Mouse (Mus musculus) effector memory CD4-positive, alpha-beta T cell, adult 7 months (primary cell): Measurements from ENCODE around the gene Olfr1366. TPM values are rescaled to one million over a fixed set of nuclear protein-coding genes. Genes with fewer than 3 reads are reported as not detected.

Experiments
- polyA plus RNA-seq: library from polyadenylated mRNA; unstranded; fragments of 100-300 nt; shearing (Covaris generic); gene quantifications from one replicate; pipeline ENCODE4 v1.2.1, GENCODE M21; 2017

Gene Olfr1366
- polyA plus RNA-seq: not detected

DNA sequence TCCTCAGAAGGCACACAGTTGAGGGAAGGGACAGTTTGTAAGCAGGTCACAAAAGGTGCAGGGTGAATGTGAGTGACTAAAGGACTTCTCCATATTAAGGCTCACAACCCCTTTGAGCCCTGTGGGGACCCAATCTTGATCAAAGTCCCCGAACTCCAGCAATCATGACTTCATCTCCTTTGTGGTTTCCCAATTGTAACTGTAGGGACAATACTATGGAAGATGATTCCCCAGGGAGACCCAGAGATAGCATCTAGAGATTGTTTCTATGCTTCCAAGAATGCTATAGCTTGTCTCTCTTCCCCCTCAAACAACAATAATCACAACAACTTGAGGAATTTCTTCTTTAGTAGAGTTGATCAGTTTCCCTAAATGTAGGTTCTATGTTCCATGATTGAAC is at the start of gene Olfr1366:
Gene Olfr1366 (minus strand): TSS at position 101 of the 400 bp plus-strand sequence.

DNA sequence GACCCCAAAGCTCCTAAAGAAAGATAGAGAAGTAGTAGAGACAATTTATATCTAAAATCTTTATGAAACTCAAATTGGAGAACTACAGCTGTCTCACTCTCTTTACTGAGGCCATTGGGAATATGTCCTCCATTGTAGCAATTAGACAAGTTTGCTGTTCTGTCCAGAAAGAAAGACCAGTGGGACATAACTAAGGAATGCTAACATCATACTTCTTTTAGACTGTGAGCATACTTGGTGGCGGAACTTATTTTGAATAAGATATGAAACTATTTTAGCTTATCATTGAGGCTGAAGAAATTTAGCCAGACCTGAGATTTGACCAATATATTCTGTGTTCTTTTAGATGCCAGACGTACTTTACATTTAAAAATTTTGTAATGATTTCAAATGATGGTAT is 39.1 kb upstream of the Olfr1366 start, which contains the start of gene Olfr1364:
Gene Olfr1364 (minus strand): TSS at position 101 of the 400 bp plus-strand sequence.

DNA sequence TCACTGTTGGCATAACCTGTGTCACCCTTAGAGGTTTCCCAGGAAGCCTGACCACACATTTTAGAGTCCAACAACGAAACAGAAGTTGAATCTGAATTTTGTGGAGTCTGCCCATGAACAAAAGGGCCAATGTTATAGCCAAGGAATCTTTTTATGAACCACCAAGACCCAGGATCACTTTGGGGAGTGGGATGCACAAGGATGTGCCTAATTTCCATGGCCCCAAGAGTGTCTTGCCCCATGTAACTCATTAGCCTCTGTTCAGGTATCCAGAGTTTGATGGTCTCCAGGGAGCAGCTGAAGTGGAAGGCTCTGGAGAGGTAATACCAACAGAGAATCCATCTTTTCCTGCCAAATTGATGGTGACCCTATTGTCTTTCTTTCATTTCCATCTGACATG is 17.2 kb upstream of the Olfr1366 start, which contains the start of gene Olfr1535:
Gene Olfr1535 (minus strand): TSS at position 101 of the 400 bp plus-strand sequence.

DNA sequence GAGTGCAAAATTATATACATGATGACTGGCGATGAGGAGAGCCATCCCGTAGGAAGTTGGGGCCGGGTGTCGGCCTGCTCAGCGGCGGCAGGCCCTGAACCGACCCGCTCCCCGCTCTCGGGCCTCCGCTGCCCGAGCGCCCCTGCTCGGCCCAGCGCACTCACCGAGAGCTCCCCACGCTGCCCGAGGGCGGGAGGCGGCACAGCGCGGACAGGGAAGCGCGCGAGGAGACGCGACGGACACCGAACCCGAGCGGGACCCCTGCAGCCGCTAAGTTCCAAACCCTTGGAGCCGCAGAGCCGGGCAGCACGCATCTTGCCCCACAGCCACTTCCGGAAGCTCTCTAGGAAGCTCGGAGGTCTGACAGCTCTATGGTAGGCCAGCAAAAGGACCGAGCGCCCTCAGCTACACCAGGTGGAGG is 11.8 kb downstream of the Olfr1366 start, which contains the start of gene Zkscan8:
Gene Zkscan8 (minus strand): TSS at position 340 of the 421 bp plus-strand sequence.

DNA sequence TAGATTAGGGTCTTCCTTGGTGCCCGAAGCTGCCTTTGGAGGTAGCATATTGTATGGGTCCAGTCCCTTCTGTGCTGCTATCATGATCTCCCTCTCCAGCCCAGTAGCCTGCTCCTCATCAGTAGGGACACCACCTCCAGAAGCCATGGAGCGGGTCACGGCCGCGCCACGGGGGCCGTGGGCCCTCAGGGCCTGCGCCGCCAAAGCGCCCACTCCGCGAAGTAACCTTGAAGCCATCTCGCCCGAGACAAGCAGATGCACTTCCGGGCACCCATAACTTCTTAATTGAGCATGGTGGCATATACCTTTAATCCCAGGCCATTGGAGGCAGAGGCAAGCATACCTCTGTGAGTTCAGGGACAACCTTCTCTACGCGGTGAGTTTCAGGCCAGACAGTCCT is 41.4 kb downstream of the Olfr1366 start, which contains the start of gene Gm11273:
Gene Gm11273 (minus strand): TSS at position 237 of the 400 bp plus-strand sequence.

DNA sequence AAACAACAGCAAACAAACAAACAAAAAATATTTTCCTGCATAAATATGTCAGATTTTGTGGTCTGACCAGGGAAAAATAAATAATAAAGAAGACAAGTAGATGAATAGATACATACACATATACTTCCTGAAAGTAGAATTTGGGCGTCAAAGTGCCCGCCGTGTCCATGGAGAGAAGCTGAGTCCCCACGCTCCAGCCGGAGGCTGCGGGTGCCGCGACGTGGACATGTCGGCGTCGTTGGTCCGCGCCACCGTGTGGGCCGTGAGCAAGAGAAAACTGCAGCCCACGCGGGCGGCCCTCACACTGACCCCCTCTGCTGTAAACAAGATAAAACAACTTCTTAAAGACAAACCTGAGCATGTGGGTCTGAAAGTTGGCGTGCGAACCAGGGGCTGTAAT is 47.5 kb downstream of the Olfr1366 start, which contains the start of gene AK157302:
Gene AK157302 (plus strand): TSS at position 144 of the 400 bp plus-strand sequence.

Other genes starting within 250 kb of the Olfr1366 start
- gene Gpx6, start 230.7 kb downstream of the Olfr1366 start, polyA plus RNA-seq: 0.57 TPM
- gene Olfr1367, start 195.9 kb downstream of the Olfr1366 start, polyA plus RNA-seq: not detected
- gene Zscan12, start 180.0 kb downstream of the Olfr1366 start, polyA plus RNA-seq: 3.7 TPM
- gene Zkscan3, start 140.1 kb downstream of the Olfr1366 start, polyA plus RNA-seq: 36.5 TPM
- gene Pgbd1, start 101.8 kb downstream of the Olfr1366 start, polyA plus RNA-seq: 0.39 TPM
- 7.8 TPM for gene Zscan26, start 89.1 kb downstream of the Olfr1366 start, polyA plus RNA-seq
- not detected for gene Nkapl, start 74.3 kb downstream of the Olfr1366 start, polyA plus RNA-seq
- gene Zkscan4, start 63.9 kb downstream of the Olfr1366 start, polyA plus RNA-seq: not detected
- not detected for gene Gm10065, start 63.4 kb downstream of the Olfr1366 start, polyA plus RNA-seq
- 0.21 TPM for gene AK157302, start 47.6 kb downstream of the Olfr1366 start, polyA plus RNA-seq
- gene Gm11273, start 41.4 kb downstream of the Olfr1366 start, polyA plus RNA-seq: 11.8 TPM
- gene Zkscan8, start 11.7 kb downstream of the Olfr1366 start, polyA plus RNA-seq: 2.6 TPM
- gene Olfr1535, start 17.1 kb upstream of the Olfr1366 start, polyA plus RNA-seq: 0.35 TPM
- gene Olfr1364, start 39.0 kb upstream of the Olfr1366 start, polyA plus RNA-seq: not detected
- not detected for gene Olfr1362, start 71.2 kb upstream of the Olfr1366 start, polyA plus RNA-seq
- not detected for gene Olfr11, start 99.7 kb upstream of the Olfr1366 start, polyA plus RNA-seq
- not detected for gene Olfr1361, start 120.6 kb upstream of the Olfr1366 start, polyA plus RNA-seq
- gene Olfr1360, start 134.6 kb upstream of the Olfr1366 start, polyA plus RNA-seq: 0.26 TPM
- not detected for gene Olfr1359, start 155.3 kb upstream of the Olfr1366 start, polyA plus RNA-seq
- gene Hist1h2bl, start 173.3 kb upstream of the Olfr1366 start, polyA plus RNA-seq: not detected
- not detected for gene Hist1h2ai, start 173.6 kb upstream of the Olfr1366 start, polyA plus RNA-seq
- 3.6 TPM for gene Hist1h3h, start 174.9 kb upstream of the Olfr1366 start, polyA plus RNA-seq
- not detected for gene Hist1h2bm, start 179.2 kb upstream of the Olfr1366 start, polyA plus RNA-seq
- gene Hist1h4j, start 192.3 kb upstream of the Olfr1366 start, polyA plus RNA-seq: 0.93 TPM
- 15.4 TPM for gene Hist1h4k, start 207.7 kb upstream of the Olfr1366 start, polyA plus RNA-seq
- not detected for gene Hist1h2ak, start 211.0 kb upstream of the Olfr1366 start, polyA plus RNA-seq
- not detected for gene Hist1h2bn, start 211.3 kb upstream of the Olfr1366 start, polyA plus RNA-seq
- gene Hist1h1b, start 237.8 kb upstream of the Olfr1366 start, polyA plus RNA-seq: not detected
- not detected for gene Hist1h3i, start 240.6 kb upstream of the Olfr1366 start, polyA plus RNA-seq
- gene Hist1h2an, start 244.4 kb upstream of the Olfr1366 start, polyA plus RNA-seq: not detected
- not detected for gene Hist1h2bp, start 244.7 kb upstream of the Olfr1366 start, polyA plus RNA-seq